ENCODE assay signal across 11 mouse cellular contexts in the genomic region with DNA sequence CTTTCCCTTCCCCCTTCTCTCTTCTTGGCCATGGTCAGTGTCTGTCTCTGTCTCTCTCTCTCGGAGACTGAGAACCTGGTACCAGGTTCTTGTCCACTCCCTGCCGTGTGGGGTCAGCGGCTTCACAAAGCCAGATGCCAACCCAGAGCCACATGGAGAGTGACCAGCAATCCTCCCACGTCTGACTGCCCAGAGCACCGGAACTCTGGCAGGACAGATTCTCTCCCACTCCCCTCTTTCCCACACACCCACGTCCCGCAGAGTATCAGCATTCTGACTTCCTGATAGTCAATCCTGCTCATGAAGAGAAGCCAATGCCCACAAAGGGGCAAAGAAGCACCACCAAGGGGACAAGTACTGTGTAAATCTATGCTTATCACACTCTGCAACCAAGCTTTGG. TPM values are rescaled to one million over a fixed set of nuclear protein-coding genes. Genes with fewer than 3 reads are reported as not detected.
DNase-seq lines count a peak whose midpoint lies in the region; ATAC-seq lines count a peak whose summit lies in the region.
"Had no signal": no experiment of that assay in that cellular context is flagged by ENCODE, and none has a peak within 500 bp of the region (broad histone marks: within the 10 kb centered on the region; RNA-seq: fewer than 3 reads in every experiment).

No protein-coding gene starts in this region.

- peaks cover 63% of the 10 kb centered on the region for H3K4me1 ChIP-seq in hindbrain, embryonic 13.5 days (replicated peaks)
- H3K4me1 ChIP-seq in hindbrain, embryonic 11.5 days (replicated peaks; ENCODE audit: control insufficient read depth, insufficient read depth, low read length): peaks cover 18% of the 10 kb centered on the region
- H3K4me1 ChIP-seq in megakaryocyte, embryonic 14.5 days: peaks cover 82% of the 10 kb centered on the region
- H3K4me1 ChIP-seq in embryonic facial prominence, embryonic 14.5 days (ENCODE audit: control insufficient read depth, insufficient read depth, low read length): peaks cover 25% of the 10 kb centered on the region
- H3K4me1 ChIP-seq in limb, embryonic 15.5 days: peaks cover 41% of the 10 kb centered on the region

- no peak for ATAC-seq in hindbrain, embryonic 13.5 days (ENCODE audit: low FRiP score)
- no peak for ATAC-seq in hindbrain, embryonic 11.5 days (ENCODE audit: low FRiP score)
- ATAC-seq in megakaryocyte, adult 5-6 weeks (ENCODE audit: poor library complexity, severe bottlenecking): no peak
- no peak for ATAC-seq in embryonic facial prominence, embryonic 14.5 days (ENCODE audit: low read depth)
- ATAC-seq in limb, embryonic 15.5 days (ENCODE audit: insufficient number of reproducible peaks, low FRiP score, low TSS enrichment, low read depth): no peak

- H3K9ac ChIP-seq in hindbrain, embryonic 13.5 days: peak overlapping the region; percentile 35
- no peak overlapping the region for H3K9ac ChIP-seq in hindbrain, embryonic 11.5 days (ENCODE audit: low read depth, low read length)
- no peak overlapping the region for H3K9ac ChIP-seq in embryonic facial prominence, embryonic 14.5 days (ENCODE audit: low read depth, low read length)
- no peak overlapping the region for H3K9ac ChIP-seq in limb, embryonic 15.5 days
- H3K9ac ChIP-seq: liver, embryonic 14.5 days had no signal

- WGBS in hindbrain, embryonic 13.5 days: 78% methylated on average over 7 of the region's 7 CpGs
- 76% methylated on average over 7 of the region's 7 CpGs for WGBS in hindbrain, embryonic 11.5 days
- WGBS in embryonic facial prominence, embryonic 14.5 days: 75% methylated on average over 7 of the region's 7 CpGs
- 73% methylated on average over 7 of the region's 7 CpGs for WGBS in limb, embryonic 15.5 days

- H3K27ac ChIP-seq in hindbrain, embryonic 13.5 days: no peak overlapping the region
- H3K27ac ChIP-seq in hindbrain, embryonic 11.5 days (ENCODE audit: low read depth, low read length): no peak overlapping the region
- H3K27ac ChIP-seq in embryonic facial prominence, embryonic 14.5 days (replicated peaks; ENCODE audit: low read depth, low read length): no peak overlapping the region; the same call in 1 of the 2 replicates
- H3K27ac ChIP-seq in limb, embryonic 15.5 days: 0 out of 2 replicates have a peak overlapping the region, but pooled peaks have one; percentile 7
- H3K27ac ChIP-seq: heart, embryonic 15.5 days; liver, embryonic 14.5 days had no signal

- DNase-seq in hindbrain, embryonic 11.5 days (ENCODE audit: low spot score): no peak
- DNase-seq in embryonic facial prominence, embryonic 14.5 days (ENCODE audit: low spot score): no peak
- no peak for DNase-seq in adrenal gland, adult 18-20 months (ENCODE audit: low spot score in 2 of 2)
- DNase-seq: cerebellum, adult 2 months; midbrain, embryonic 14.5 days had no signal

- H3K9me3 ChIP-seq in hindbrain, embryonic 13.5 days: no peaks in the 10 kb centered on the region
- no peaks in the 10 kb centered on the region for H3K9me3 ChIP-seq in hindbrain, embryonic 11.5 days (ENCODE audit: control insufficient read depth, low read length)
- H3K9me3 ChIP-seq in megakaryocyte, embryonic 14.5 days: no peaks in the 10 kb centered on the region
- H3K9me3 ChIP-seq in embryonic facial prominence, embryonic 14.5 days (ENCODE audit: control insufficient read depth, low read length): no peaks in the 10 kb centered on the region
- H3K9me3 ChIP-seq in limb, embryonic 15.5 days: no peaks in the 10 kb centered on the region
- H3K9me3 ChIP-seq: heart, embryonic 15.5 days had no signal

- H3K4me3 ChIP-seq in hindbrain, embryonic 13.5 days: no peak overlapping the region
- no peak overlapping the region for H3K4me3 ChIP-seq in hindbrain, embryonic 11.5 days (ENCODE audit: low read depth, low read length)
- H3K4me3 ChIP-seq in megakaryocyte, embryonic 14.5 days (replicated peaks): peak overlapping the region; percentile 12
- no peak overlapping the region for H3K4me3 ChIP-seq in embryonic facial prominence, embryonic 14.5 days (ENCODE audit: low read depth, low read length)
- H3K4me3 ChIP-seq in limb, embryonic 15.5 days: no peak overlapping the region
- H3K4me3 ChIP-seq: heart, embryonic 15.5 days had no signal

- peak overlapping the region; percentile 15; the same call in 1 of the 2 replicates for H3K4me2 ChIP-seq in hindbrain, embryonic 13.5 days
- no peak overlapping the region; the same call in 1 of the 2 replicates for H3K4me2 ChIP-seq in hindbrain, embryonic 11.5 days (replicated peaks; ENCODE audit: low read depth, low read length)
- 0 out of 2 replicates have a peak overlapping the region, but pooled peaks have one; percentile 6 for H3K4me2 ChIP-seq in embryonic facial prominence, embryonic 14.5 days (ENCODE audit: low read depth, low read length)
- H3K4me2 ChIP-seq in limb, embryonic 15.5 days: no peak overlapping the region
- H3K4me2 ChIP-seq: heart, embryonic 15.5 days had no signal

- peaks cover 92% of the 10 kb centered on the region for H3K36me3 ChIP-seq in hindbrain, embryonic 13.5 days
- H3K36me3 ChIP-seq in hindbrain, embryonic 11.5 days (ENCODE audit: control insufficient read depth, insufficient read depth, low read length): peaks cover 5% of the 10 kb centered on the region
- peaks cover 84% of the 10 kb centered on the region for H3K36me3 ChIP-seq in megakaryocyte, embryonic 14.5 days (replicated peaks; ENCODE audit: low read length)
- peaks cover 88% of the 10 kb centered on the region for H3K36me3 ChIP-seq in embryonic facial prominence, embryonic 14.5 days (ENCODE audit: control insufficient read depth, insufficient read depth, low read length)
- peaks cover 85% of the 10 kb centered on the region for H3K36me3 ChIP-seq in limb, embryonic 15.5 days

- no peaks in the 10 kb centered on the region for H3K27me3 ChIP-seq in hindbrain, embryonic 13.5 days
- no peaks in the 10 kb centered on the region for H3K27me3 ChIP-seq in hindbrain, embryonic 11.5 days (ENCODE audit: control insufficient read depth, insufficient read depth, low read length)
- H3K27me3 ChIP-seq in megakaryocyte, embryonic 14.5 days (replicated peaks): no peaks in the 10 kb centered on the region
- H3K27me3 ChIP-seq in embryonic facial prominence, embryonic 14.5 days (replicated peaks; ENCODE audit: control insufficient read depth, insufficient read depth, low read length): no peaks in the 10 kb centered on the region
- no peaks in the 10 kb centered on the region for H3K27me3 ChIP-seq in limb, embryonic 15.5 days
- H3K27me3 ChIP-seq: heart, embryonic 15.5 days had no signal

RNA-seq across cellular contexts. Expression of gene Sec31a, which starts 7.6 kb away (rescaled TPM):
- 95.9 and 98.2 TPM in 2 replicates for polyA plus RNA-seq in hindbrain, embryonic 13.5 days (2015; fragmentation: Nextera tagmentation; extraction: Ambion mirVana)
- polyA plus RNA-seq in hindbrain, embryonic 11.5 days (2014; fragmentation: Nextera tagmentation; extraction: Ambion mirVana): 103 and 107 TPM in 2 replicates
- polyA plus RNA-seq in megakaryocyte, embryonic 14.5 days (2012; ENCODE audit: insufficient read depth, low replicate concordance): 77.8 and 120 TPM in 2 replicates
- 99.2 and 106 TPM in 2 replicates for total RNA-seq in megakaryocyte, adult 5-6 weeks (2015)
- total RNA-seq in megakaryocyte, adult 5-6 weeks (2017): 101 and 106 TPM in 2 replicates
- 245 and 247 TPM in 2 replicates for polyA plus RNA-seq in embryonic facial prominence, embryonic 14.5 days (2014; fragmentation: Nextera tagmentation; extraction: Ambion mirVana)
- polyA plus RNA-seq in limb, embryonic 15.5 days (2015; fragmentation: Nextera tagmentation; extraction: Ambion mirVana): 266 TPM in 2 replicates
- 100 to 1,000 TPM; 157 to 164 TPM for total RNA-seq in adrenal gland, adult 18-20 months (2021)

Comparison
In these comparisons a context has a peak if more than half of its experiments do, and no peak if none do; other contexts are left out.
1. H3K4me2 ChIP-seq: peak in hindbrain, embryonic 13.5 days (single experiment) and embryonic facial prominence, embryonic 14.5 days (single experiment); none in hindbrain, embryonic 11.5 days (single experiment) and limb, embryonic 15.5 days (single experiment).